Mouse (Mus musculus) fat pad, adult 2 months (tissue): ENCODE results near the gene Anapc1.
"Not testable (repeated sequence)": the region's sequence is repeated elsewhere in the genome, so short reads cannot be mapped to it uniquely, and the experiment has no call there.

Source experiments
- DNase-seq: peaks from one replicate; pipeline ENCODE4 v3.0.0-alpha.2; 2011; ENCODE audit warnings: low read depth, low spot score; ENCODE audit errors: extremely low read depth

The Anapc1 gene

DNA sequence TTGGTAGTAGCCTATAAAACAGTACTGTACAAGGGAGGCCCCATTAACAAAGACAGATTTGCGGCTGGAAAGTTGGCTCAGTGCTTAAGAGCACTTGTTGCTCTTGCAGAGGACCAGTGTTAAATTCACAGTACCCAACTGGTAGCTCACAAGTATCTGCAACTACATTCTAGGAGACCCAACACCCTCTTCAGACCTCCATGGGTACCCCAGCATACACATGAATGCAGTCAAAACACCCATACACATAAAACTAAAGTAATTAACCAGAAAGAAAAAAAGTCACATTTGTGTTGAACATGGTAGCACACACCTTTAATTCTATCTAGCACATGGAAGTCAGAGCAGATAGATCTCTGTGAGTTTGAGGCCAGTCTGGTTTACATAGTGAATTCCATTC is 9.9 kb upstream of the Anapc1 start:
- DNase-seq: no peak

DNA sequence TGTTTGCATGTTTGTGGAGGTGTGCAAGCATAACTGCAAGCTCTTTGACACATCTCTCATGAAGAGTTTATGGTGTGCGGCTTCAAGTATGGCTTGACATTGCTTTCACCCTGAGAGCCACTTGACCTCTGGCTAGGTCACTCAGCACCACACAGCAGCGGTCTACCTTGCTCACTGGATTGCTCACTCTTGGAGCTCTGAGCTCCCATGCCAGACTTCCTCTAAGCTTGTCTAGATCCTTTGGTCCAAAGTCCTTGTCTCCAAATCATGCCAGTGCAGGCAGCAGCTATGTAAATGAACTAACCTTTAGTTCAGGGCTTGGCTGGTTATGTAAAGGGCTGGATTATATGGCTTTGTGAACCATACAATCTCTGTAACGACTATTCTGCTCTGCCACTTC is 9.2 kb upstream of the Anapc1 start:
- no peak for DNase-seq

DNA sequence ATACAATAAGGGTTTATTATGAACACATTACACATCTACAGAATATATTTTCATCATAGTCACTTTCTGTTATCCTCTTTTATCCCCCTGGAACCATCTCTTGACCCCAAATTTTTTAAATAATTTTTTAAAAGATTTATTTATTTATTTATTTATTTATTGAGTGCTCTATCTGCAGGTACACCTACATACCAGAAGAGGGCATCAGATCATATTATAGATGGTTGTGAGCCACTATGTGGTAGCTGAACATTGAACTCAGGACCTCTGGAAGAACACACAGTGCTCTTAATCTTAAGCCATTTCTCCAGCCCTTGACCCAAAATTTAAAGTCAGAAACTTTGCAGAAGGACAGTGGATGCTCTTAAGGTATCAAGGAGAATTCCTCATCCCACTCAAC is 7.4 kb upstream of the Anapc1 start:
- DNase-seq: no peak

DNA sequence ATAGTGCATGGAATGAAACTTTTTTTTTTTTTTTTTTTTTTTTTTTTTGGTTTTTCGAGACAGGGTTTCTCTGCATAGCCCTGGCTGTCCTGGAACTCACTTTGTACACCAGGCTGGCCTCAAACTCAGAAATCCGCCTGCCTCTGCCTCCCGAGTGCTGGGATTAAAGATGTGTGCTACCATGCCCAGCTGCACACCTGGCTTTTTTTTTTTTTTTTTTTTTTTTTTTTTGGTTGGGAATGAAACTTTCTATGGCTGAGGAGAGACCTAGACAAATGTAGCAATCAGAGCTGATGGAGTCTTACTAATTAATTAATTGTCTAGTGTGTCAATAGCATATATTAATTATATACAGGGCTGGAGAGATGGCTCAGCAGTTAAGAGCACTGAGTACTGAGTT is 6.6 kb upstream of the Anapc1 start:
- DNase-seq: not testable (repeated sequence)

DNA sequence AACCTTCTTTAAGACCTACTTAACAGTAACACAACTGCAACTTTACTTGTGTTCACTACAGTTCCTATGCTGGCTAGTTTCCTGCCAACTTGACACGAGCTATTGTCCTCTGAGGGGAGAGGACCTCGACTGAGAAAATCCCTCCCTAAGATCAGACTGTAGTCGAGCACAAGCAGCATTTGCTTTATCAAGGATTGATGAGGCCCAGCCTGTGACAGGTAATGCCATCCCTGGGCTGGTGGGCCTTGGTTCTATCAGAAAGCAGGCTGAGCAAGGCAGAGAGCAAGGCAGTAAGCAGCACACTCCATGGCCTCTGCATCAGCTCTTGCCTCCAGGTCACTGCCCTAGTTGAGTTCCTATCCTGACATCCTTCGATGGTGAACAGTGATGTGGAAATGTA is 6.0 kb upstream of the Anapc1 start:
- no peak for DNase-seq

DNA sequence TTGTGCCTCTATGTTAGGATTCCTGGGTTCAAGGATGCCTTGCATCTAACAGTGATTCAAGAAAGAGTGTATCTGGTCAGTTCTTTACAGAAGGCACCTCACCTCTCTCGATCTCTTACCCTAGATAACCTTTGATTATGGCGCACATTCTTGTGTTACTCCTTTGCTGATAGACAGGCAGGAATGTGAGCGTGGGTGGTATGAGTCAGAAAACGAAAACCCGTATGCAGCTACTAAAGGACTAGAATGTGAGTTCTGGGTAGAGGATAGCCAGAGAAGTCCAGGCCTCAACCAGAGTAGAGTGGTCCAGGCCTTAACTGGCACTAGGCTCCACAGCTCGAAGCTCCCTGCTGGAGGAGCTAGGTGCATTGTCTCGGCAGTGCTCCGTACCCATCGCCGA is 5.6 kb upstream of the Anapc1 start:
- DNase-seq: no peak

DNA sequence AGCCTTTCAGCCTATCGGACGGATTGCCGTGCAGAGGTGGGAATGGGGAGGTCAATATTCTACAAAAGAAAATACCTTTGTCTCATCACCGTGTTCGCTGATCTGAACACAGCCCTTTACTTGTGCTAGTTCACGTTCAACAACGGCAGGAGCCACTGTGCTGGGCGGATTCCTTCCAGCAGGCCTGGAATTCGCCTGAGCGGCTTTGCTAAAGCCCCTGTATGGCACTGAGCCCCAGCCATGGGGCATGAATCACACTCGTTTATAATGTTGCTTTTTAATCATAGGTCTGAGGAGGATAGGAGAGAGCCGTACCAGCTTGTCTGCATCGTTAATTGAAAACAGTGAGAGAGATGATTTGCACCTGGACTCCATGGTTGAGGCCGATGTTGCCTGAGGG is 5.1 kb upstream of the Anapc1 start:
- no peak for DNase-seq

DNA sequence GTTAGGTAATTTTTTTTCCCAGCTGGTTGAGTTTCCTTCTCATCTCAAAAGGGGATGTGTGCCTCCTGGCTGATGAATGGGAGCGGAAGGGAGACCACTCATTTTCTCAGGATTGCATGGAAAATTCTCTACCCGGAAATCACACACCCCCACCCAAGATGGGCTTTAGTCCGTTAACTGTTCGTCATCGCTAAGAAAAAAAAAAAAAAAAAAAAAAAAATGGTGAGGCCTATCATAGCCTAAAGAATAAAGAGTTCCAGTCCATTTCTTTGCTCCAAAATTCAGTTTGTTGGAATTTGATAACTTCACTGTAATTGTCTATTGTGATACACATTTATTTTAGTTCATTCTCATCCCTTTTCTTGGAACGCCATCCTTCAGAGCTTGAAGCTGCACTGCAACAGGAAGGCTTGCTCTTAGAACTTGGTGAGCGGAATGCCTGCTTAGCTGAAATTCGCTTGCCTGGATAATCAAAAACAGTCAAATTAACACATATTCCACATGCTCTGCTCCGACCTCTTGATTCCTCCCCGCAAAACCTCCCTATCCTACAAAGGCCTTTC is 448 bp upstream of the Anapc1 start:
- DNase-seq: no peak

DNA sequence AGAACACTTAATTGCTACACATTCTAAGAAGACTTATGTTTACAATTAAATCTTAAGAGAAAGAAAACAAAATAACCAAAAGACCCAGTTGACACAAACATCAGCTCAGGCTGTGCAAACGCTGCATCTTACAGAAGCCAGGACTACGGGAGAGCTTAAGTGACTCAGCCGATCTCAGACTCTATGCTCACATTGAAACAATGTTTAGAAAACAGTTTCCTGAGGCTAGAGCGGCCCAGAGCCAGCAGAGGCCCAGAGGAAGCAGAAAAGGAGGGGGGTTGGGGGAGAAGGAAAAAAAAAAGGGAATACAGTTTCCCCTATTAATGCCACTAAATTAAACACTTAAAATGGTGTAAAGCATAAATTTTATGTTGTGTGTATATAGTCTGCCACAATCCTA is 6.5 kb downstream of the Anapc1 start:
- no peak for DNase-seq

DNA sequence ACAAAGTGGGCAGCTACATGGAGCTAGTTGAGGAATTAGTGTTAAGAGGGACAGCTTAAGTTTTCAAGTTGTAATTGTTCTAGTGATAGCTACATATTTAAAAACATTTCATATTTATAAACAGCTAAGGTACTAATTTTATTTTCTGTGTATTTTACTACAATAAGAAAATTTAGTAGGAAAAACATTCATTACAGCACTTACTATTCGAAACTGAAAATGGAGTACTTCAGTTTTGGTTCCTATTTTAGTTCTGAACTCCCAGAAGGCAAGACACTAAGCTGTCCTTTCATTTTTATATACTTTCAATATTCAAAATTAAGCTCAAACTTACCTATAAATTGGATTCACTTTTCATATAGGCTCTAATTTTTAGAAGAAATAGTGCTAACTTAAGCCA is 66.6 kb downstream of the Anapc1 start:
- no peak for DNase-seq

DNA sequence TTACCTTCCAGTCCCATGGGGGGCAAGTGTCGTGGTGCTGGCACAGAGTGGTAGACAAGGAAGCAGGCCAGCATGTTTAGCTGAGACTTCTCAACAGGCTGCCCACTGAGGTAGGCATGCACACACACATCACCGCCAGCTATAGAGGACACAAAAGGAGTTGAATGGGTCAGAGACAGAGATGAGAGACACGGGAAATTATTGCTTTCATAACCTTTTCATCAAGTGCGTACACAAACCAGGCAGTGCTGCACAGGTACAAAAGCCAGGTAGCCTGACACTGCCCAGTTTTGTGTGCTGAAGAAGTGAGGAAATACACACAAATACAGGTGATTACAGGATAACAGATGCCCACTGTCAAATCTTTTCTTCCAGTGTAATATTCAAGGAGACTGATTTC is 71.8 kb downstream of the Anapc1 start:
- DNase-seq: no peak

DNA sequence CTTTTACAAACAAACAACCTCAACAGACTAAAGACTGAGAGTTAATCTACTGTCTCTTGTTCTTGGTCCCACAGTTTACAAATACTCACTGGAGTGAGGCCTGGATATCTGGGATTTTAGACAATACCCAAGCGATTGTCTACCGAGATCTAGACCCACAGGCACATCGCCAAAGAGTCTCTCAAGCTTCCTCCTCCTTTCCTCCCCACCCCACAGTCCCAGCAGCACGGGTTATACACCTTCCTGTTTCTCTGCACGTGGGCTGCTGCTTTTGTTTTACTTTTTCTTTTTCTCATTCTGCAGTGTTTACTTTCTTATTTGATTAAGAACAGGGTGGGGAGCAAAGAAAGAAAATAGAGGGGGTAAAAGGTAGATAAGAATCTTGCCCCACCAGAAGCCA is 73.8 kb downstream of the Anapc1 start:
- DNase-seq: no peak

DNA sequence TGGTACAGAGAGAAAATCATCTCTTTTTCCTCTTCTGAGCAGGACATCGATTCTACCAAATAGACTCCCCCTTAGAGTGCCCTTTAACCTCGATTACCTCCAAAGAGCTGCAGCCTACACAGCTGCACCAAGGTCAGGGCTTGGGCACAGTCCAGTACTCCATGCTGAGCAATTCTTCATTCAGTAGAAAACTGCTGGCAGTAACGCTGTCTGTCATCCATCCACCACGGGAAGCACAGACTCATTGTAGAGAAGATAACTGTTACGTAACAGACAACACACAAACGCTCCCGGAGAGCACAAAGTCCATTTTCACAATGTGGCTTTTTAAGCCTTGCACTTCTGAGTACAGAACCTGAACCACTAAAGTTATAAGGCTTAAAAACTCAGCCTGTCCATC is 74.9 kb downstream of the Anapc1 start:
- DNase-seq: no peak

DNA sequence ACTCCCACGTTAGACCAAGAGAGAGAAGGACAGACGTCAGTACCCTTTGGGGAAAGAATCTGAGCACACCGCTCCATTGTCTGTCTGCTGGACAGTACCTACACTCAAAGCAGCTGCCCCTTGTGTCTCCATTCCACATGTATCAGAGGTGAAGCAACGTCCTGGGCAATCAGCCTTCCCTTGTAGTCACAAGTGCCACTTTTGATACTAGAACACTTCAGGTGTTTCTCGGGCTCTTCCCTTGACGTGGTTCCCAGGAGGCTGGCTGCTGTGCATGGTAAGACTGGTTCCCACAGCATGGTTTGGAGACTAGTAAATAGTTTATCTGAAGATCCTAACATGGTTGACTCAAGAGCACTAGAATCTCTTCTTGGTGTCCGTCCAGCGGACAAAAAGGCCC is 76.0 kb downstream of the Anapc1 start:
- DNase-seq: no peak

DNA sequence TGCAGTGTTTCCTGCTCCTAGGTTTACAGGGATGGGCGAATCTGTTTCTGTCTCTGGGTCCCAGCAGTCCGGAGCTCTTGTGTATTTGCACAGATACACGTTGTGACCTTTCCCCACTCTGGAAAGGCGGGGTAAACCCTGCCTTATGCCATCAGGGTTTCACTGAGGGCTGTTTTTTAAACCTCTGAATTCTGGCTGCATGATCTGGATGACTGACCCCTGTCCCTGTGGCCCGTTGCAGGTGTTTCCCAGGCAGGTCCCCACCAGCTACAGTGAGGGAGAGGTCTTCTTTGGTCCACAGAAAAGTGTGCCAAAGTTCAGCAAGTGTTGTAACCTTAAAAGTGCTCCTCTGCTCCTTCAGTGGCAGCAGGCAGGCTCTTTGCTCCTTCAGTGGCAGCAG is 77.9 kb downstream of the Anapc1 start:
- DNase-seq: no peak

DNA sequence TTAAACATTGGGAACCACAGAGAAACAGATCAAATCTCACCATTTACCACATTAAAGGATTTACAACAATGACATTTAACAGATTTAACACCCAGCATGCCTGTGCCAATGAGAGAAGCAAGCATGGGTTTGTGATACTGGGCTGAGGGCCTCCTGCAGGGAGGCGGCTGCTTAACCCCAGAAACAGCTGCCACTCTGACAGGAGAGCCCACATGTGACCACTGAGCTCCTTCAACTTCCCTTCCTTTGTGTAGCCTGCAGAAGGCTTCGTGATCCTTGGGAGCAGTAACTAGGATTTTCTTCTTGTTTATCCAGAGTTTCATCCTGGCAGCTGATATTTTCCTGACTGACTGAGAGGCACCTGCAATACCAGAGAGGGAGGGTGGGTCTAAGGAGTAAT is 85.7 kb downstream of the Anapc1 start:
- DNase-seq: no peak

DNA sequence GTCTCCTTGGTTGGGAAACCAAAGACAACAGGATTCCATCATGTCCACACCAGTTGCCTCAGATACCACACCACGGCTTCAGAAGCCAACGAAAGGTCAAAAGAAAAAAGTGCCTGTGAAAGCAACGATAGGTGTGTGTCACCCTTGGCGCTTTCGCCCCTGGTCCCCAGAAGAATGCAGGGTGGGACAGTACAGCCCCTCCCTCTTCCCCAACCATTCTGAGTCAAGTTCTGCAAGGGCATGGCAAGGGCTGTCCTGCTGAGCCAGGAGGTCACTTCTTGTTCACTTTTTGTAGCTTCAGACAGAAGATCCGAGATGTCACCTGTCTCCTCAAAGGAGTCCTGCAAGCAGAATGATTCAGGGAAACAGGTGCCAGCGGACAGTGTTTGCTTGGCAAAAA is 94.9 kb downstream of the Anapc1 start:
- no peak for DNase-seq

DNA sequence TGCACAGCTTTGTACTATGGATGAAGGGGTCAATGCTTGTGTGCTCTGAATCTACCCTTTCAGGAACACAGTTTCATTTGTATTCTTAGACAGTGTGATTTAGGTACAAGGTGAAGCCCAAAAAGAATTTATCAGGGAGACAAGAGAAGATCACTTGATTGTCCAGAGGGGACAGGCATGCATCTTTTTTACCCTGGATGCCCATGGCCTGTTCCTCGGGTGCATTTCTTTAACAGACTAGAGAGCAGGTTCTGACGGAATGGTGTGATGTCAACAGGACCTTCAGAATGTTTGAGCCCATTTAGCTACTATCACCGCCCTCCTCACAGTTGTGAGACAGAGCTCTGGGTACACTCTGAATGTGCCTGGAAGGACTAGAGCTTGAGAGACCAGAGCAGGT is 96.3 kb downstream of the Anapc1 start, which contains the start of gene Spdye4c:
Gene Spdye4c, plus strand, starts transcription at position 301 of the 400 bp plus-strand sequence.
- DNase-seq: no peak

DNA sequence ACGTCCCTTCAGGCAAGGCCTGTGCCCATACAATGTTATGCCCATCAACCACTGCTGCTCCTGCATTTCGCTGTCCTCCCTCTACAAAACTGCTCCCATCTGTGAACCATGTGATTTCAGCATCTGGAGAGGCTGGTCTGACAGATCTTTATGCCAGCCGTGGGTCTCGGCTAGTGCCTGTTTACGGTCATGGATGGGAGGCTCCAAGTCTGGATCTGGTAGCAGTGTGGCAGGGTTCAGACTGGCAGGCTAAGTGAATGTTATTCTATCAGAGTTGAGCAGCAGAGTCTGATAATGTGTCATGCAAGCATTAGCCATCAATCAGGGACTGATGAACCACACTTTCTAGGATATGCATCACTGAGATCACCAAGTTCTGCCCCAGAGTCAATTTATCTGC is 104.3 kb downstream of the Anapc1 start:
- DNase-seq: no peak

DNA sequence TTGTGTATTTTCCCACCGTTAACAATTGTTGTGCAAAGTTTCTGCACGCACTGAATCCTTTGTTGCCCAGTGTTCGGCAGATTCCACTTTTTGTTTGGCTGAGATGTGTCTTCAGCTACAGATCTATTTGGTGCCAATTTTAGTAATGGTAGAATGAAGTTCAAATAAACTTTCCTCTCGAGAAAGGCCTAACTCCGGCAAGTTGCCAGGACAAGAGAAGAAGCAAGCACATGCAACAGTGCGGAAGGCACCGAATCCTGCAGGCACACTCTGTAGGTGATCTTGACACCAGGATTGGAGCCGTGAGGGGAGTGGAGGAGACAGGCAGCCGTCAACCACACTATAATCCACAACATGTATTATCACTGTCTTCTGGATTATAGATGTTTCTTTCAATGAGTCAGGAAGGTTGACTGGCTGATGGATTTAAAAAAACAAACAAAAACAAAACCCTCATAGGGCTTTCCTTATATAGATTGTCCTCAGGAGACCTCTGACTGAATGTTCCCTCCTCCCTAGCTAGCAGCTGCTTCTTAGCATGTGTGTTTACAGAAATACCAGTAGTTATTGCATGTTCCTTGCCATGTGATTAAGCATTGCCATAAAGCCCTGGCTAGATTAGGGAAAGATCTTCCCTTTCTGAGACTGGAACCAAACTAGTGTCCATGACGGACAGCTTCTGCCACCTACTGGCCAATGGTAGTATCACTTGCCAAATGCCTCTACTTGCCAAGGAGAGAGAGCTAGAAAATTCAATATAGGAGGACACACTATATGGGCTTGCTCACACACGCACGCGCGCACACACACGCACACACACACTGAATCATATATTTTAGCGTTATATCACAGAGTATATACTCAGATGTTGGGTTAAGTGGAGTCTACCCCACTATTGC is 114.2 kb downstream of the Anapc1 start:
- no peak for DNase-seq

DNA sequence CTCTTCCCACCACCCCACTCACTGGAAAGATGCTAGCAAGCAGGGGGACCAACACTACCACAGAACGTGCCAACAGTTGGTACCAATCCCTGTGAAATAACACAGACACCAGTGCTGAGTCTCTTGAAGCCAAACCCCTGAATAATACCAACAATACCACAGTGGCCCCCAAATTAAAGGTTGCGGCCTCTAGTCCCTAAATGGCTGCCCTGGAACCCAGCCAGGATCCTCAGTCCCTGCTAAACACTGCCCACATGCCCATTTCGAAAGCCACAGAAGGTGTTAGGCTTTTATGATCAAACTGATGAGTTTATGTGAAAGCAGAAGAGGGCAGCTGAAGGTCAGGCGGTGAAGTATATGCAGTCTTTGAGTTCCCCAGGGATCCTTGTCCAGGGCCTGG is 116.2 kb downstream of the Anapc1 start:
- DNase-seq: no peak

DNA sequence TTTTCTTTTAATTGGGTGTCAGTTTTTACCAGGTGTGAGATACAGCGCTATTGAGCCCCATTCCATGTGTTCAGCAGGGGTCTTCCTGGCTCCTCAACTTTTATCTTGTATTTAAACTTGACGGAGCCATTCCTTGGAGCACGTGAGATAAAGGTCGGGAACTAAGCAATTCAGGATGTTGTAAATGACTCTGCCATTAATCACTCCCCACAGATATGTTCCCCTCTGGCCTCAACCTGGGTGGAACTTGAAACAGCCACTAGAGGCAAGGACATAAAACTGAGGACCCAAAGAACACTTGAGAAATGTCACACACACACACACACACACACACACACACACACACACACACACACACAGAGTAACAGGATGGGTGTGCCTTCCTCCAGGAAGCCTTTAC is 118.7 kb downstream of the Anapc1 start:
- no peak for DNase-seq

DNA sequence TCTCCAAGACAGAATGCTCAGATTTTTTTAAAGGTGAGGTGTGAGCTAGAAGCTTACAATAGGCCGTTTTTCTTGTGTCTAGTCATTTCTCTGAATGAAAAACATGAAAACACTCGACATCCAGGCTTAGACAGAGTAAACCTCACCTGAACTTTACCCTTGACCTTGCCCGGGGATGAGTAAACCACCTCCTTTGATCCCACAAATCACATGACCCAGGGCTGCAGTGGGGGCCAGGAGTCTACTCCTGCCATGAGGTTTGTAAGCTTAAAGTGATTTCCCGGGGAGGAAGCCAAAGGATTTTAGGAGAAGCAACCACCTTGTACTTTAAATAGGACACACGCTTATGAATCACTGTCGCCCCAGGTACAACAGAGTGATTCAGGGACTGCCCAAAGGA is 119.2 kb downstream of the Anapc1 start:
- no peak for DNase-seq
